Mouse (Mus musculus) left cerebral cortex, adult 2 months (tissue): ENCODE measurements around the gene Tnc. TPM values are rescaled to one million over a fixed set of nuclear protein-coding genes. Genes with fewer than 3 reads are reported as not detected.
"Not testable (repeated sequence)": the region's sequence is repeated elsewhere in the genome, so short reads cannot be mapped to it uniquely, and the experiment has no call there.

Source experiments
- DNase-seq, 2 experiments: peaks; one replicate each; pipeline ENCODE4 v3.0.0; 2021 to 2022; ENCODE audit warnings: low spot score in 2 of 2, mixed read lengths in 1 of 2; ENCODE audit errors: extremely low spot score in 1 of 2
- H3K27ac ChIP-seq: fragments of 200-600 bp; 2 replicates; pipeline ENCODE4 v1.8.1; 2022
- H3K4me3 ChIP-seq: fragments of 200-600 bp; 2 replicates; pipeline ENCODE4 v1.8.1; 2022
- CTCF ChIP-seq: fragments of 200-600 bp; IDR thresholded peaks from 2 replicates; pipeline ENCODE4 v1.8.1; 2022; ENCODE audit warnings: antibody characterized with exemption, mild to moderate bottlenecking, moderate library complexity
- intact Hi-C: fragments of 180-260 bp; cut with DNase I; formaldehyde crosslinking; loops from one replicate; pipeline ENCODE4 v1.15.1; 2025
- total RNA-seq, 2 experiments: library from RNA; stranded (reverse); gene quantifications; 2 replicates each; pipeline ENCODE4 v1.2.3; 2021

Gene Tnc
- total RNA-seq, 2 experiments from 2014 or later = 2.8 to 3.4 TPM

DNA sequence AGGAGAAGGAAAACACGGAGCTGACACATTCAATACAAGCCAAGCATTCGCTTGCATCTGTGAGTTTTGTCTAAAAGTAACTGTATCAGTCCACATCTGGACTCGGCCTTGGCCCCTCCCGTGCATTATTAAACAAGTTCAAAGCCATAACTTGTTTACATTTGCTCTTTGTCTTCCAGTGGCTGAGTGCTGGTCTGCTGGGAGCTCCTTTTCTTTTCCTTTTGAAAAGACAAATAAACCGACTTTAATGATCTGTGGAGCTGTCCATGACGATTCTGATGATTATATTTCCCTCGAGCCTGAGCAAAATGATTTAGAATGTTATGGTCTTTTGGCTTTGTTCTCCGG is 63.7 kb downstream of the Tnc start:
- Histone ChIP-seq H3K27ac (no peak overlapping the region), H3K4me3 (no peak overlapping the region)
- no peak for TF ChIP-seq CTCF
- no peak for DNase-seq
- intact Hi-C loops = no loop called here

DNA sequence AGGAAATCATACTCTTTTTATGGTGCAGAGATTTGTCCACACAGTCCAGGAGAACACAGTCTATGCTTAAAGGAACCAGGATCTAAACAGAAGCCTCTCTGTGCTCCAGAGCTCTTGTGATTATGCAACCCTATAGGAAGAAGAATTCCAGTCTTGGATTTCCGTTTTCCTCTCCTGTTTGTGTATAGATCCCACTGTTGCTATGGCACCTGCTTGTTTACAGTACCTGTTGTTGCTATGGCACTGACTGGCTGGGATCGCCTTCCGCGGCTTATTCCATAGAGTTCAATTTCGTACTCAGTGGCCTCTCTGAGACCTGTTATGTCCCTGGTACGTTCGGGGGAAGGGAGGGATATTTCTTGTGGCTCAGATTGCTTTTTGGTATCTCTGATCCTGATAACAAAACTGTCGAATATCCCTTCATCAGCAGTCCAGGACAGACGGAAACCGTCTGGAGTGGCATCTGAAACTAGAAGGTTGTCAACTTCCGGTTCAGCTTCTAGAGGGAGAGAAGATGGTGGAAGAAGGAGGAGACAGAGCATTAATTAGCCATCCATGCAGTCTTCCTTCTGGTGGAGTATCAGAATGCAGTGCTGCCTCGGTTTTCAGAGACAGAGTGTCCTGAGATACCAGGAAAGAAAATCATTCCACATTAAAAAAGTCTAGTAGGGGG is 64.3 kb downstream of the Tnc start:
- no peak for DNase-seq
- Histone ChIP-seq H3K27ac (no peak overlapping the region), H3K4me3 (no peak overlapping the region)
- intact Hi-C loops = no loop called here
- no peak for TF ChIP-seq CTCF

DNA sequence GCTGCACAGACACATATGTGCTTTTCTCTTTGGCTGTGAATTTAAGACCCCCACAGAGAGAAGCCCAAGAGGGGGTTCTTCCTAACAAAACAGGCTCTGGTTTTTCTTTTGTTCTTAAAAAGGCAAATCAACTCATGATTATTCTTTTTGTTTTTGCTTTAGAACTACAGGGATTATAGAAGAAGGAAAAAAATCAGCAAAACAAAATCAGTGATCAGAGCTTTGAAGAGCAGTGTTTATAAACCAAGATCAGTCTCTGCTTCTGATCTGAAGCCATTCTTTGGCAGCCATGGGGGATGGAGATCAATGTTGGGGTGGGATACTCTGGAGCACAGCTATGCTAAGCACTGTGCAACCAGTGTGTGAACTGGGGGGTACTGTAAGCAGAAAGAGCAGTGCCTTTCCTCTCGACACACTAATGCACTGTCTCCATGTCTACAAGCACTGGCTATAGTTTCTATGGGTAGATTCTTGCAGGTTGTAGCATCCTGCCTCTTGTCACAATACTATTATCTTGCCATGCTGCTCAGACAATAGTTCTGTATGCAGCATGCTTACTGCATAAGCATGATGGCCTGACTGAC is 66.5 kb downstream of the Tnc start:
- no peak for DNase-seq
- intact Hi-C loops = no loop called here
- no peak for TF ChIP-seq CTCF
- H3K27ac ChIP-seq = no peak overlapping the region
- no peak overlapping the region for H3K4me3 ChIP-seq

DNA sequence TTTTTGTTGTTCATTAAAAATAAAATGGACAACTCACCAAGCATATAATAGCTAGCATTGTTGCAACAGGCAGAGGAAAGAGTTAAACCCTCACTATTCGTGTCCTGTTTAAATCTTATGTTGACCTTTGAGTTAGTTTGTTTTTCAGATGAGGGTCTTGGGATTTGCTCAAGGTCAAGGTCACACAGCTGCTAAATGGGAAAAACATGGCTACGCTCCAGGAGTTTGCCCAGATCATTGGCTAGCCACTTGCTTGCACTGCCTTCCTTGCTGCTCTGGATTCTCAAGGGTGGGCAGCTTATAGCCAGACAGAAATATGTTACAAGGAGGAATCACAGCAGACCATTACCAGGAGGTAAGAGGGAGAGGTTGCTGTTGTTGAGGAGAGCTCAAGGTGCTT is 67.2 kb downstream of the Tnc start:
- intact Hi-C loops = no loop called here
- no peak for DNase-seq
- H3K4me3 ChIP-seq = no peak overlapping the region

DNA sequence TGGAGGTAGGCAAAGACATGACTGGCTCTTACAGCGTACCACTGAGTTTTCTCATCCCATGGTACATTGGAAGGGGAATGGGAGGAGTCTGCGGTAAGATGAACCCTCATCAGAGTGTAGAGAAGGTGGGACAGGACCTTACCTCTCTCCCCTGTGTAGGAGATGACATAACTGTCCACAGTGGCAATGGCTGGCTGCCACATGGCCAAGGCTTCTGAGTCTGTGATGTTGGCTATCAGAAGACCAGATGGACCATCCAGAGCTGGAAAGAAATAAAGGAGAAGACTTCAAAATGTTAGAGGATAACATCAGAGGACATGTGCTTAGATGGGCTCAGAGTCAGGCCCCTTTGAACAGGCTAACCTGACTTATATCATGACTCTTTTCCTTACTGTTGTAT is 74.3 kb downstream of the Tnc start:
- intact Hi-C loops = no loop called here
- H3K4me3 ChIP-seq = no peak overlapping the region
- DNase-seq = no peak
- no peak for TF ChIP-seq CTCF
- H3K27ac ChIP-seq = no peak overlapping the region

More for the DNA sequence above, 67.2 kb downstream of the Tnc start:
- no peak overlapping the region for H3K27ac ChIP-seq
- no peak for TF ChIP-seq CTCF

DNA sequence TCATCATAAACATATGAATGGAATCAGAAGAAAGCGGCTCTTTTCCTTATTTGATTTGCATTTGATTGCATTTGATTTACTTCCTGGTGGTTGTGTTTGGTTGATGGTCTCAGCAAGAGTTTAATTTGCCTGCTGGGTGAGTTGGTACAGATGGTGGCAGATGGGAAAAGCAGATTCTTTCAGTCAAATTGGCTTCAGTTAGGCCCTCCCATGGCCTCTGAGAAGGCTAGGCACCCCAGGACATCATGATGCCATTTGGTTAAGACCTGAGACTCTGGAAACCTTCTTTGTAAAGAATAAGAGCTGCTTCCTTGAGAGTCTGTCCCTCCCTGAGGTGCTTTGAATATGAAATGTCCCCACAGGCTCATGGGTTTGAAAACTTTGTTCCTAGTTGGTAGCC is 75.1 kb downstream of the Tnc start:
- Histone ChIP-seq H3K27ac (no peak overlapping the region), H3K4me3 (no peak overlapping the region)
- intact Hi-C loops = no loop called here
- no peak for TF ChIP-seq CTCF
- DNase-seq = no peak

DNA sequence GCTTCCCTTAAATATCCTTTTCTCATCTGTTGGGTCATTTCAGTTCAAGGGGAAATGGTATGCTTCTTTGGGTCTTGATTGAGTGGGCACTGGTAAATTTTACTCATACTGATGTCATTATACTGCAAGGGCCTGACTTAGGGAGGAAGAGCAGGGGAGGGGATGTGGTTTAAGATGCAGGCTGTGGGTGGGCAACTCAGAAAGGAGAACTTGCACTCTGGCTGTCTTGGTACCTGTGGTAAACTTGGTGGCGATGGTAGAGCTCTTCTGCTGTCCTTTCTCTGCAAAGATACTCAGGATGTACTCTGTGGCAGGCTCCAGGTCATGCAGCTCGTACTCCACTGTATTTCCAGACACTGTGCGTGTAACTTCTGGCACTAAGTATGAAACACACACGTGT is 75.9 kb downstream of the Tnc start:
- H3K4me3 ChIP-seq = no peak overlapping the region
- no peak for DNase-seq
- TF ChIP-seq CTCF = no peak
- no peak overlapping the region for H3K27ac ChIP-seq
- intact Hi-C loops = no loop called here

DNA sequence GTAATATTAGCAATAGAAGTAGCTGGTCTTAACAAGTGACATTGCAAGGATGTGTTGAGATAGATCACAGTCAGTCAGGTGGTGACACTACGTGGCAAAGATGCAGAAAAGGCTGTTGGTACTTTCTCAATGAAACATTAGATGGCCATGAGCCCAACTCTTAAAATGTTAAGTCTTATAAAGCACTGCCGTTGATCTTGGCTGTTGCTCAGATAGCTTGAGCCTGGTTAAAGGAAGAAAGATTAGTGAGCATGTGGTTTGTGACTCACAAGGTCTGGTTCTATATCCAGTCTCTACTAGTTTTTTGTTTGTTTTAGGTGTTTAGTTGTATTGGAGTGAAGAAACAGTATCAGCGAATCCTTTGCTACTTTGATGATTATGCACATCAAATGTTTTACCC is 76.9 kb downstream of the Tnc start:
- Histone ChIP-seq H3K27ac (no peak overlapping the region), H3K4me3 (no peak overlapping the region)
- DNase-seq = no peak
- intact Hi-C loops = no loop called here
- TF ChIP-seq CTCF = no peak

DNA sequence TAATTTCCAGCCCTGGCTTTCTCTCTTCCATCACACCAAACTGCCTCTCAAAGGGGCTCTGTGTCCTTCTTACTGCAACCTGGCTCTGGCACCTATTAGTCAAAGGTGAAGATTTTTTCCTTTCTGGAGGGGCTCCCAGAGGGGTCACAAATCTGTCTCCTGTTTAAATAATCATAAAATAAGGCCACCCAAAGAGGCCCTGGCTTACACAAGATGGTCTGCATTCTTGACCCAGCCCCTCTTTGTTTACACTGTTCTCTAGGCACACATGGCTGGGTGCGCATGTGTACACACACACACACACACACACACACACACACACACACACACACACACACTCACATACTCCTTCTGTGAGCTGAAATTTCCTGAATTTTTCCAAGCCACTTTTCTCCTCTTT is 83.4 kb downstream of the Tnc start:
- no peak for DNase-seq
- Histone ChIP-seq H3K4me3 (no peak overlapping the region), H3K27ac (no peak overlapping the region)
- intact Hi-C loops = no loop called here
- no peak for TF ChIP-seq CTCF

DNA sequence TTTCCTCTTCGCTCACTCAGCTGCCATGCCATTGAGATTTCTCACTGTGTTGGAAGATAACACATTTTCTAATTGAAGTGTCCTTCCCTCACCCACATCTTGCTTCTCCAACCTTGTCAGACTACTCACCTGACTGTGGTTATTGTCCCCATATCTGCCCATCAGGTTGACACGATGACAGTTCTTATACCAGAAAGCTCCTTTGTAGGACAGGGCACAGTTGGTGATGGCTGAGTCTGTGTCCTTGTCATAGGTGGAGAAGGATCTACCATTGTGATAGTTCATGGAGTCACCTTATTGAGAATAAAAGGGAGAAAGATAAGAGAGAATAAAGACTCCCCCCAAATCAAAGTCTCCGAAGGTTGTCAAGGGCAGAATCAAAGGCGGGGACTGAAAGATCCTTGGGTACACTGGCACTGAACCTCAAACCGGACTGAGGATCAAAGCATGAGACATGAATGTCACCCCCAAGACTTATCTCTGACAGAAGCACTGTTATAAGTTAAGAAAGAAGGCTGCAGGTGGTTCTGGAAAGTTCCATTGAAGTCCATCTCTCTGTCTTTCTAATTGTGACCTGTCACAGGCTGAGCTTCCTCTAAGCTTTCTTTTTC is 84.9 kb downstream of the Tnc start:
- Histone ChIP-seq H3K4me3 (no peak overlapping the region), H3K27ac (no peak overlapping the region)
- intact Hi-C loops = no loop called here
- no peak for TF ChIP-seq CTCF
- no peak for DNase-seq

DNA sequence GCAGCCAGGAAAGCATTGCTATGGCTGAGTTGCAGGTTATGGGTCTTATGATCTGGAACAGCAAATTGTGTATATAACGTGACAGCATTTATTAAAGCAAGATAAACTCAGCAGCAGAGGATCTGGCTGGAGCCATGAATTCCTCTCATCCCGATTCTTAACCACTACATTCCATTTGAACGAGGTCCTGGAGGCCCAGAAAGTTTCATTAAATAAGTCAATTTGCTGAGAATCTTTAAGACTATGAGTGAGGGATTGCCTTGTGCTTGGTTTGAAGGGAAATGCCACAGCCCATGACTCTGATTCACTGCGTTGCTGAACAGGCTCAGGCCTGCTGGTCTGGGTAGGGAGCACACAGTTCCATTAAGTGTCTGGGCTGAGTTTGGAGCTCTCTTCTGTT is 88.2 kb downstream of the Tnc start:
- no peak for DNase-seq
- intact Hi-C loops = no loop called here
- Histone ChIP-seq H3K4me3 (no peak overlapping the region), H3K27ac (no peak overlapping the region)
- TF ChIP-seq CTCF = no peak

DNA sequence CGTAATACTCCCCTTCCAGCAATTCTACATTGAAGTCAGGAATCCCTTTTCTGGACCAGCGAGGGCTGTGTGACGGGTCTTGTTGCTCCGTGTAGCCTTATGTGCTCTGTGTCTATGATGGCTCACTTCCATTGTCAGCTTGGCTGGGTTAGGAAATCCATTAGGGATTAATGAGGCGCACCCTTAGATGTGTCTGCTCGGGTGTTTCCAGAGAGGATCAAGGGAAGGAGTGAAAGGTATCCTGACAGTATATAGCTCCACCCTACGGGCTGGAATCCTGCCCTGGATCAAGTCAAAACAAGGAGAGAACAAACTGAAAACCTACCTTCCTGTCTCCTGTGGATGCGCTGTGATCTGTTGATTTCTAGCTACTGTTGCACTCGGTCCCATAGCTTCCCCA is 96.8 kb downstream of the Tnc start:
- intact Hi-C loops = no loop called here
- H3K27ac ChIP-seq = no peak overlapping the region
- no peak overlapping the region for H3K4me3 ChIP-seq
- no peak for DNase-seq
- no peak for TF ChIP-seq CTCF

DNA sequence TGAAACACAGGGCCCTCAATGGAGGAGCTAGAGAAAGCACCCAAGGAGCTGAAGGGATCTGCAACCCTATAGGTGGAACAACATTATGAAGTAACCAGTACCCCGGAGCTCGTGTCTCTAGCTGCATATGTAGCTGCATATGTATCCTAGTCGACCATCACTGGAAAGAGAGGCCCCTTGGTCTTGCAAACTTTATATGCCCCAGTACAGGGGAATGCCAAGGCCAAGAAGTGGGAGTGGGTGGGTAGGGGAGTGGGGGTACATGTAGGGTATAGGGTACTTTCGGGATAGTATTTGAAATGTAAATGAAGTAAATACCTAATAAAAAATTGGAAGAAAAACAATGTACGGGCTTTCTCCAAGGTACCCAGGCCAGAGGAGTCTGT is 98.1 kb downstream of the Tnc start:
- not testable (repeated sequence) for DNase-seq, H3K27ac ChIP-seq, H3K4me3 ChIP-seq
- intact Hi-C loops = loop anchor here (1.0 to 10.0 kb wide), 6 partner anchors 106 to 544 kb away; partner anchors contain the start of gene Tex48
